Mouse (Mus musculus): ENCODE measurements at regions not wholly inside any gene's neighbourhood (a gene's known extent, or its start where the extent isn't known, plus 50 kb on each side); places are given as distances from the start of the nearest gene placed in this dataset.

GRCm38 (mm10) chr15:50172276-50172772 is 3712.4 kb upstream of the Gm7489 start:
- 92% methylated on average over 2 of the region's 2 CpGs for WGBS
- Histone ChIP-seq H3K9me3 (ENCODE audit: control insufficient read depth, low read length) (no peaks in the 10 kb centered on the region), H3K36me3 (ENCODE audit: control insufficient read depth, insufficient read depth, low read length) (no peaks in the 10 kb centered on the region), H3K4me2 (ENCODE audit: low read length) (no peak overlapping the region), H3K4me3 (replicated peaks; ENCODE audit: low read depth, low read length) (no peak overlapping the region), H3K27ac (replicated peaks; ENCODE audit: low read depth, low read length) (no peak overlapping the region), H3K27me3 (ENCODE audit: control insufficient read depth, insufficient read depth, low read length) (no peaks in the 10 kb centered on the region), H3K9ac (replicated peaks; ENCODE audit: low read length) (no peak overlapping the region), H3K4me1 (ENCODE audit: control insufficient read depth, insufficient read depth, low read length) (no peaks in the 10 kb centered on the region)
- ATAC-seq (ENCODE audit: low FRiP score, low TSS enrichment), result no peak
- DNase-seq, result no peak

GRCm38 (mm10) chr15:50183185-50183584 is 3701.5 kb upstream of the Gm7489 start:
- no peak overlapping the region for H3K9ac ChIP-seq (replicated peaks; ENCODE audit: low read length)
- ATAC-seq (ENCODE audit: low FRiP score, low TSS enrichment), result no peak
- no peak overlapping the region for H3K4me3 ChIP-seq (replicated peaks; ENCODE audit: low read depth, low read length)
- no peak for DNase-seq
- peaks cover 4% of the 10 kb centered on the region; the same call in 1 of the 2 replicates for H3K9me3 ChIP-seq (ENCODE audit: control insufficient read depth, low read length)
- H3K36me3 ChIP-seq (ENCODE audit: control insufficient read depth, insufficient read depth, low read length), result no peaks in the 10 kb centered on the region
- H3K27ac ChIP-seq (replicated peaks; ENCODE audit: low read depth, low read length), result no peak overlapping the region
- no peaks in the 10 kb centered on the region for H3K27me3 ChIP-seq (ENCODE audit: control insufficient read depth, insufficient read depth, low read length)
- H3K4me1 ChIP-seq (ENCODE audit: control insufficient read depth, insufficient read depth, low read length), result no peaks in the 10 kb centered on the region
- WGBS, result 89% methylated on average over 1 of the region's 1 CpGs
- H3K4me2 ChIP-seq (ENCODE audit: low read length), result no peak overlapping the region
